Mouse (Mus musculus) lung, adult 2 months (tissue): ENCODE measurements around the gene Smim4.

ENCODE experiments used
- CTCF ChIP-seq: fragments of 200-500 bp; IDR thresholded peaks from 2 replicates; pipeline ENCODE4 v1.5.1; 2011; ENCODE audit warnings: mild to moderate bottlenecking, low read length, control low read depth; ENCODE audit not compliant: insufficient read depth
- POLR2A ChIP-seq: fragments of 200-500 bp; IDR thresholded peaks from 2 replicates; pipeline ENCODE4 v1.6.1; 2011; ENCODE audit warnings: low read depth, mild to moderate bottlenecking, control low read depth, low read length, borderline replicate concordance; ENCODE audit errors: extremely low read depth

GRCm38 (mm10) chr14:31128101-31128825 lies 493 bp downstream of the Smim4 start:
- TF ChIP-seq CTCF (no peak), POLR2A (no peak)
